Mouse (Mus musculus) olfactory bulb, adult 2 months (tissue): Measurements from ENCODE around the gene Gm5662. TPM values are rescaled to one million over a fixed set of nuclear protein-coding genes. Genes with fewer than 3 reads are reported as not detected.
"Not testable (repeated sequence)": the region's sequence is repeated elsewhere in the genome, so short reads cannot be mapped to it uniquely, and the experiment has no call there.

Experiments used
- H3K27ac ChIP-seq: fragments of 200-500 bp; 2 replicates; pipeline ENCODE4 v1.5.1; 2012; ENCODE audit warnings: low read depth, low read length; ENCODE audit not compliant: insufficient read depth
- H3K4me1 ChIP-seq: fragments of 200-500 bp; 2 replicates; pipeline ENCODE4 v1.6.1; 2012; ENCODE audit warnings: low read length; ENCODE audit not compliant: control insufficient read depth, insufficient read depth
- H3K4me3 ChIP-seq: fragments of 200-500 bp; 2 replicates; pipeline ENCODE4 v1.5.1; 2012; ENCODE audit warnings: mild to moderate bottlenecking, low read depth, low read length, moderate library complexity; ENCODE audit not compliant: insufficient read depth
- CTCF ChIP-seq: fragments of 200-500 bp; IDR thresholded peaks from 2 replicates; pipeline ENCODE4 v1.5.1; 2012; ENCODE audit warnings: low read depth, mild to moderate bottlenecking, low read length, moderate library complexity; ENCODE audit not compliant: insufficient read depth
- POLR2A ChIP-seq: fragments of 200-500 bp; IDR thresholded peaks from 2 replicates; pipeline ENCODE4 v1.6.1; 2012; ENCODE audit warnings: mild to moderate bottlenecking, low read depth, low read length, moderate library complexity; ENCODE audit not compliant: insufficient read depth
- WGBS: fragments of 180-500 bp; shearing (Covaris S2); methylation state at CpG from one replicate; pipeline ENCODE4 v1.1.7; 2018; 5-methylcytosine and 5-hydroxymethylcytosine counted together
- polyA plus RNA-seq: library from polyadenylated mRNA; stranded (reverse); fragments of >200 nt; gene quantifications from 2 replicates; pipeline ENCODE4 v1.2.4, GENCODE M21; 2012; ENCODE audit warnings: low replicate concordance; ENCODE audit not compliant: missing spikeins, insufficient read depth, insufficient read length

Gene Gm5662
- not detected in 2 replicates for polyA plus RNA-seq

GRCm38 (mm10) chr12:88274400-88274799, at the start of gene Gm5662:
TSS of gene Gm5662 (minus strand) at chr12:88274500.
- not testable (repeated sequence) for H3K4me3 ChIP-seq, H3K4me1 ChIP-seq, H3K27ac ChIP-seq
- 90% methylated on average over 5 of the region's 5 CpGs for WGBS

GRCm38 (mm10) chr12:88323926-88324325, 49.6 kb upstream of the Gm5662 start, which contains the start of gene Gm5039:
TSS of gene Gm5039 (minus strand) at chr12:88324026.
- WGBS: 93% methylated on average over 2 of the region's 2 CpGs
- H3K27ac ChIP-seq, H3K4me3 ChIP-seq, H3K4me1 ChIP-seq: not testable (repeated sequence)

GRCm38 (mm10) chr12:88314556-88314955, 40.3 kb upstream of the Gm5662 start:
- TF ChIP-seq CTCF (no peak), POLR2A (no peak)
- WGBS: 59% methylated on average over 3 of the region's 3 CpGs
- Histone ChIP-seq H3K4me3 (no peak overlapping the region), H3K4me1 (no peaks in the 10 kb centered on the region), H3K27ac (no peak overlapping the region)

- H3K27ac ChIP-seq, H3K4me1 ChIP-seq, H3K4me3 ChIP-seq: not testable (repeated sequence)
- WGBS: 57% methylated on average over 2 of the region's 2 CpGs
Observed at GRCm38 (mm10) chr12:88297171-88297570, 22.9 kb upstream of the Gm5662 start.

DNA sequence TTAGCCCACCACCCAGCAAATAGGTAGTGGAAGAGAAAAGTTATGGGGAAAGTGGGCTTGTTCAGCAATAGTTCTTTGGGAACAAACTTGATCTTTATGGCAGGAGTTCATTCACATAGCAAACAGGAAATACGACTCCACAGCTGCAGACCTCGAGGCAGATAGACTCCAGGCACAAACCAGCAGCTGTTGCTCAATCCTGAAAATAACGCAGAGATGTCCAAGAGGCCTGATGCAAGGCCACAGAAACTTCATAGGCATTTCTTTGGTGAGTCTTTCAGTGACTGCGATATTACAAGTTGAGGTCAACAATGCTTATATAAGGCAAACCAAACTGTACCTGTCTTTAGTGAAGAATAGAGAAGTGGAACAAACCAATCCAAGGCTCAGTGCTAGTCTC, 18.8 kb upstream of the Gm5662 start:
- not testable (repeated sequence) for H3K4me1 ChIP-seq, H3K27ac ChIP-seq, H3K4me3 ChIP-seq
- 73% methylated on average over 4 of the region's 4 CpGs for WGBS

GRCm38 (mm10) chr12:88285224-88285623, 10.9 kb upstream of the Gm5662 start:
- H3K27ac ChIP-seq, H3K4me1 ChIP-seq, H3K4me3 ChIP-seq: not testable (repeated sequence)
- WGBS: 93% methylated on average over 5 of the region's 5 CpGs

DNA sequence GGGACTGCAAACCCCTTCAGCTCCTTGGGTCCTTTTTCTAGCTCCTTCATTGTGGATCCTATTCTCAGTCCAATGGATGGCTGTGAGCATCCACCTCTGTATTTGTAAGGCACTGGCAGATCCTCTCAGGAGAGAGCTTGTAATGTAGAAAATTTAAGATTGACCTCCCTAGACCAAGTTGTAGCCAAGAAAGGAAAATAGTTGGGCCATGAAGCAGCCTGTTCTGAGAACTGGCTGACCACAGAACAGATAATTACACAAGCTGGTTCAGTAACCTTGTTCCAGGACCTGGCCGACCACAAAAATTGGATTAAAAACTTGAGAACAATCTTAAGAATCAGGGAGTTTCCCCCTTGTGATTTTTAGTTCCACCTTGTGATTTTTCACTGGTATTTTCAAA, 17.1 kb downstream of the Gm5662 start:
- Histone ChIP-seq H3K4me1 (no peaks in the 10 kb centered on the region), H3K4me3 (no peak overlapping the region), H3K27ac (no peak overlapping the region)
- 49% methylated on average over 1 of the region's 1 CpGs for WGBS
- TF ChIP-seq POLR2A: no peak
- no peak for TF ChIP-seq CTCF

DNA sequence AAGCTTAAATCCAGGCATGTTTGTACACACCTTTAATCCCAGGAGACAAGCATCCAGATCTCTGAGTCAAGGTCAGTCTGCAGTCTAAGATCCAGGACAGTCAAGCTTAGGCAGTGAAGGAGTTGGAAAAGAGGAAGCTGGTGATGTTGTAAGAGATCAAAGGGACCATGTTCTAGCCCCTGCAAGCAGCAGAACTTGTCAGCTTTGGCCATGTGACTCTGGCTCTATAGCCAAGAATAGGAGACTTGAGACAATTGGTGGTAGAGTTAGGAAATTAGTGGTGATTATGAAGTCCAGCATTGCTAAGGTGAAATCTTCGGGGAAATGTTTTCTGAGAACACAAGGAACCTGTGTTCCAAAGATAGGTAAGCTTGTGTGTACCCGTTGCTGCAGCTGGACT, 18.4 kb downstream of the Gm5662 start:
- not testable (repeated sequence) for H3K27ac ChIP-seq, H3K4me1 ChIP-seq, H3K4me3 ChIP-seq
- 61% methylated on average over 2 of the region's 2 CpGs for WGBS

- 78% methylated on average over 1 of the region's 2 CpGs for WGBS
- H3K27ac ChIP-seq, H3K4me1 ChIP-seq, H3K4me3 ChIP-seq: not testable (repeated sequence)
Observed at GRCm38 (mm10) chr12:88250000-88250399, 24.3 kb downstream of the Gm5662 start, which contains the start of gene Gm8332. TSS of gene Gm8332 (minus strand) at chr12:88250100.

- not testable (repeated sequence) for H3K4me3 ChIP-seq, H3K27ac ChIP-seq, H3K4me1 ChIP-seq
Observed at GRCm38 (mm10) chr12:88245786-88246185, 28.5 kb downstream of the Gm5662 start.

GRCm38 (mm10) chr12:88242940-88243339, 31.4 kb downstream of the Gm5662 start:
- not testable (repeated sequence) for H3K4me1 ChIP-seq, H3K27ac ChIP-seq, H3K4me3 ChIP-seq
- WGBS: 50% methylated on average over 1 of the region's 1 CpGs

Other genes with a start within 250 kb of the Gm5662 start
- gene Gm2056, start 247.5 kb downstream of the Gm5662 start, polyA plus RNA-seq: not detected in 2 replicates
- gene Gm16368, start 190.8 kb downstream of the Gm5662 start, polyA plus RNA-seq: not detected in 2 replicates
- gene Gm10436, start 92.4 kb downstream of the Gm5662 start, polyA plus RNA-seq: not detected in 2 replicates
- not detected in 2 replicates for gene Gm8332, start 24.4 kb downstream of the Gm5662 start, polyA plus RNA-seq
- gene Gm5039, start 49.5 kb upstream of the Gm5662 start, polyA plus RNA-seq: not detected in 2 replicates
- not detected in 2 replicates for gene Adck1, start 86.1 kb upstream of the Gm5662 start, polyA plus RNA-seq